Mouse (Mus musculus) bone marrow macrophage, adult 2 months (primary cell): ENCODE measurements around the gene Eif3d.

ENCODE experiments used
- CTCF ChIP-seq: IDR thresholded peaks from 2 replicates; pipeline ENCODE4 v1.5.1; 2012; ENCODE audit warnings: low read depth, mild to moderate bottlenecking, low read length, moderate library complexity
- POLR2A ChIP-seq: IDR thresholded peaks from 2 replicates; pipeline ENCODE4 v1.6.1; 2012; ENCODE audit warnings: mild to moderate bottlenecking, low read depth, low read length, borderline replicate concordance

DNA sequence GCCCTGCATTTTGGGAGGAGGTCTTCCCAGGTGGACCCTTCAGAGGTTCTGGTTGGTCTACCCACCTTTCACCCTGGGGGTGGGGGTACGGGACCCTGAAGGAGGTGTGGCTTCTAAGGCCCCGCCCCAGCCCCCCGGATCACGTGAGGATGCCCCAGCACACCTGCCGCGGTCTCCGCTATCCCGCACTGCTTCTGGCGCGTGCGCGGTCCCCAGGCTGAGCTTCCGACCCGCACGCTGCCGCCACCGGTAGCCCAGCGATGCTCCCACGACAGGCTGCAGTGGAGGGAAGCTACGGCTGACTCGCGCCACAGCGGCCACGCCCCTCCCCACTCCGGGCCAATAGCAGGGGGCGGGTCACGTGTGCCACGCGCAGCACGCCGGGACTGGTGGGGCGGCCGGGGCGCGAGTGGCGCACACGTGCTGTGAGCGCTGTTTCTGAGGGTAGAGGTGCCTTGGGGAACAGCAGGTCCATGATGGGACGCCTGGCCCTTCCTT is 14.2 kb downstream of the Eif3d start, which contains the start of gene Foxred2:
- TF ChIP-seq CTCF, result 0 out of 2 replicates have a peak, but pooled peaks have one; percentile 4
- TF ChIP-seq POLR2A, result no peak
